Comparison of ENCODE assay signal across 9 mouse cellular contexts in genomic region chr5:114571451-114572030, GRCm38 (mm10). TPM values are rescaled to one million over a fixed set of nuclear protein-coding genes. Genes with fewer than 3 reads are reported as not detected.
DNase-seq lines count a peak whose midpoint lies in the region; ATAC-seq lines count a peak whose summit lies in the region.
"Had no signal": no experiment of that assay in that cellular context is flagged by ENCODE, and none has a peak within 500 bp of the region (broad histone marks: within the 10 kb centered on the region; RNA-seq: fewer than 3 reads in every experiment).

No protein-coding gene starts in this region.

- peak overlapping the region; percentile 82 for H3K4me2 ChIP-seq in limb, embryonic 13.5 days (replicated peaks)

- no peaks in the 10 kb centered on the region for H3K36me3 ChIP-seq in limb, embryonic 13.5 days

- peak overlapping the region; percentile 46 for H3K4me3 ChIP-seq in limb, embryonic 13.5 days
- H3K4me3 ChIP-seq: myocyte had no signal

- H3K27ac ChIP-seq in limb, embryonic 13.5 days: no peak overlapping the region

- no peak for ATAC-seq in limb, embryonic 13.5 days (ENCODE audit: low FRiP score, low read depth)
- no peak for ATAC-seq in activated CD4-positive, CD25-positive, alpha-beta regulatory T cell, adult 4 months

- peak; percentile 65 for DNase-seq in adrenal gland, adult 2 months
- DNase-seq in adrenal gland, adult 8-10 months: no peak
- DNase-seq in right cerebral cortex, adult 18-20 months: peak; percentile 39
- DNase-seq in right cerebral cortex, postnatal 36 days (ENCODE audit: low spot score in 2 of 2): no peak
- peak; percentile 44 to 57 for DNase-seq in right cerebral cortex, adult 2 months (ENCODE audit: low spot score in 2 of 2)
- DNase-seq in cerebellum, adult 11 months: no peak

- no peaks in the 10 kb centered on the region for H3K9me3 ChIP-seq in limb, embryonic 13.5 days

- H3K4me1 ChIP-seq in limb, embryonic 13.5 days: peaks cover 64% of the 10 kb centered on the region

- peak overlapping the region; percentile 59 for H3K9ac ChIP-seq in limb, embryonic 13.5 days

- 1% methylated on average over 39 of the region's 39 CpGs for WGBS in limb, embryonic 13.5 days

- H3K27me3 ChIP-seq in limb, embryonic 13.5 days: peaks cover 74% of the 10 kb centered on the region

RNA-seq across cellular contexts. Expression of gene Fam222a, which starts 3.7 kb away (rescaled TPM):
- total RNA-seq in adrenal gland, adult 2 months (2021): 10 to 100 TPM; 32.9 to 84.3 TPM
- polyA plus RNA-seq in adrenal gland, adult 2 months (2012; rRNA removed): 68.3 and 72.0 TPM in 2 replicates
- total RNA-seq in adrenal gland, adult 8-10 months (2022): 10 to 100 TPM; 28.1 to 47.2 (median 33.7) TPM
- polyA plus RNA-seq in limb, embryonic 13.5 days (2015; fragmentation: Nextera tagmentation; extraction: Ambion mirVana): 0.69 and 0.72 TPM in 2 replicates
- not detected for polyA plus RNA-seq in activated CD4-positive, CD25-positive, alpha-beta regulatory T cell, adult 4 months (2017; shearing (Covaris generic))

Comparison
In these comparisons a context has a peak if more than half of its experiments do, and no peak if none do; other contexts are left out.
1. DNase-seq: peak in adrenal gland, adult 2 months (single experiment), right cerebral cortex, adult 18-20 months (single experiment) and right cerebral cortex, adult 2 months (2 of 2); none in adrenal gland, adult 8-10 months (single experiment), right cerebral cortex, postnatal 36 days (0 of 2) and cerebellum, adult 11 months (single experiment).
2. RNA of gene Fam222a, which starts 3.7 kb away (polyA plus RNA-seq): 68.3 to 72.0 TPM in adrenal gland, adult 2 months; 0.69 to 0.72 TPM in limb, embryonic 13.5 days and not detected in activated CD4-positive, CD25-positive, alpha-beta regulatory T cell, adult 4 months; every median in the first group is over 10 times any median in the second.